Mouse (Mus musculus): ENCODE measurements around the gene Nr4a2. TPM values are rescaled to one million over a fixed set of nuclear protein-coding genes. Genes with fewer than 3 reads are reported as not detected.

Gene Nr4a2
- polyA plus RNA-seq (2017; shearing (Covaris generic)), result 2.9 TPM

DNA sequence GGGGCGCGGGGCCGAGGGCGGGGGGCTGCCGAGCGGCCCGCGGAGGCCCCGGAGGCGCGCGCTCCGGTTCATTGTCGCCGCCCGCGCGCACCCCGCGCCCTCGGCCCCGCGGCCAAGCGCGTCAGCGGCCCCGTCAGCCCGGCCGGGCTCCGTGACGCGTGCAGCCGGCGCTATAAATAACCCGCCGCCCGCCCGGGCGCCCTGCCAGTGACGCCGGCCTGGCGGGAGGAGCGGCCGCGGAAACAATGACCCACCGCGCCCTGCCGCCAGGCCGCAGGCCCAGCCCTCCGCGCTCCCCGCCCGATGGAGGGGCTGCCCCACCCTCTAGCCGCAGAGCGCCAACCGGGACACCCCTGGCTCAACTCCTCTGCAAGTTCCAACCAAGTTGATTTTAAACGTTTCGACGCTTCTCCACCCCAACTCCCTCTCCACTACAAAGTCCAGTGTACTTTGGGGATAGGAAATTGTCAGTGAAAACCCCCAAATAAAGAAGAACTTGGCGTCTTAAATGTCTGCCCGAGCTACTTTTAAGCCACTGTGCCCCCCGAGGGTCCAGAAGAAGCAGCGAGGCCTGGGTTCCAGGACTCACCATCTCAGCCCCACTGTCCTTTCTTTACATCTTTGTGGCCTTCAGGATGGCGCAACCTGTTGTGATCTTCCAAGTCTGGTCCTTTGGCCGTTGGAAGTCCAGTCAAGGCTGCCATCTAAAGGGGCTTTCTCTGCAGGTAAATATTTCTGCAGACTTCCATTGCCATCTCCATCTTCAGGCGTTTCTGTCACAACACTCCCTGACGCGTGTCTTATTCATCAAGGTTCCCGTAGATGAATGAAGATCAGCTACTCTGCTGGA, at the start of gene Nr4a2:
TSS of gene Nr4a2 (minus strand) at position 13 of the 850 bp plus-strand sequence.

Other genes starting within 250 kb of the Nr4a2 start
- gene Gpd2, start 113.6 kb upstream of the Nr4a2 start, polyA plus RNA-seq (2017; shearing (Covaris generic)), result 8.6 TPM

All from activated CD4-positive, CD25-positive, alpha-beta regulatory T cell, adult 9 weeks (primary cell).